Mouse (Mus musculus): ENCODE results near the gene Dnaja2. TPM values are rescaled to one million over a fixed set of nuclear protein-coding genes. Genes with fewer than 3 reads are reported as not detected.

Dnaja2 gene
- polyA plus RNA-seq, 1 experiment from 2014 or later = 173 TPM

DNA sequence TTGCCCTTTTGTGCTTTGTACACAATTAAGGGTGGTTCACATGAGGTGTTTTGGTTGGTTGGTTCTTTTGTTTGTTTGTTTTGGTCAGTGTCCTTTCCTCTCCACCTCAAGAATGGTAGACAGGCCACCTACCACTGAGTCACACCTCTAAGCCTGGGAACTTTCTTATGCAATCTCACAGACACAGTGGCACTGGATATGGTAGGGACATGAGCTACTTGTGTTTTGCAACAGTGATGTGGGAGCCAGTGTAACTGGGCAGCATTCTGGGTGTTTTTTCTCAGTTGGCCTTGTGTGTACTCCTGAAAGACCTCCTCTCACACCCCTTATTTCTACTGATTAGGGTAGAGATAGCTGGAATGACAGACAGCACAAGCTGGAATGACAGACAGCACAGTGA, 66.5 kb downstream of the Dnaja2 start:
- H3K27ac ChIP-seq (ENCODE audit: low read depth, low read length) = no peak overlapping the region
- no peak overlapping the region for H3K4me2 ChIP-seq (replicated peaks; ENCODE audit: low read depth, low read length)
- no peak overlapping the region for H3K9ac ChIP-seq (ENCODE audit: low read depth, low read length)
- no peak for ATAC-seq (ENCODE audit: low FRiP score, low TSS enrichment)
- no peaks in the 10 kb centered on the region for H3K9me3 ChIP-seq (ENCODE audit: control insufficient read depth, low read length)
- no peak overlapping the region for H3K4me3 ChIP-seq (ENCODE audit: low read length)
- H3K36me3 ChIP-seq (ENCODE audit: control insufficient read depth, insufficient read depth, low read length) = no peaks in the 10 kb centered on the region
- no peaks in the 10 kb centered on the region for H3K27me3 ChIP-seq (ENCODE audit: control insufficient read depth, insufficient read depth, low read length)
- H3K4me1 ChIP-seq (ENCODE audit: control insufficient read depth, insufficient read depth, low read length) = no peaks in the 10 kb centered on the region

- no peak for ATAC-seq (ENCODE audit: low FRiP score, low TSS enrichment)
- Histone ChIP-seq H3K27me3 (ENCODE audit: control insufficient read depth, insufficient read depth, low read length) (no peaks in the 10 kb centered on the region), H3K4me2 (replicated peaks; ENCODE audit: low read depth, low read length) (no peak overlapping the region), H3K36me3 (ENCODE audit: control insufficient read depth, insufficient read depth, low read length) (no peaks in the 10 kb centered on the region), H3K9ac (ENCODE audit: low read depth, low read length) (no peak overlapping the region), H3K9me3 (ENCODE audit: control insufficient read depth, low read length) (no peaks in the 10 kb centered on the region), H3K4me1 (ENCODE audit: control insufficient read depth, insufficient read depth, low read length) (no peaks in the 10 kb centered on the region), H3K27ac (ENCODE audit: low read depth, low read length) (no peak overlapping the region), H3K4me3 (ENCODE audit: low read length) (no peak overlapping the region)
- 68% methylated on average over 20 of the region's 20 CpGs for WGBS
Measured at GRCm38 (mm10) chr8:85487906-85488620, 67.1 kb downstream of the Dnaja2 start.

Other genes starting within 250 kb of the Dnaja2 start
- 0.71 and 1.7 TPM in 2 replicates for gene Mylk3, start 169.0 kb downstream of the Dnaja2 start, polyA plus RNA-seq (2014; fragmentation: Nextera tagmentation; extraction: Ambion mirVana)
- 42.9 and 44.8 TPM in 2 replicates for gene 4921524J17Rik, start 122.5 kb downstream of the Dnaja2 start, polyA plus RNA-seq (2014; fragmentation: Nextera tagmentation; extraction: Ambion mirVana)
- gene Gpt2, start 62.8 kb downstream of the Dnaja2 start, polyA plus RNA-seq (2014; fragmentation: Nextera tagmentation; extraction: Ambion mirVana) = 13.2 and 21.6 TPM in 2 replicates
- gene Neto2, start 145.6 kb upstream of the Dnaja2 start, polyA plus RNA-seq (2014; fragmentation: Nextera tagmentation; extraction: Ambion mirVana) = 23.0 and 31.6 TPM in 2 replicates